Mouse (Mus musculus): ENCODE results near the gene Olfr221. TPM values are rescaled to one million over a fixed set of nuclear protein-coding genes. Genes with fewer than 3 reads are reported as not detected.
A peak's percentile ranks its signal among the peaks of the same experiment; 100 is the strongest.
"Not testable (repeated sequence)": the region's sequence is repeated elsewhere in the genome, so short reads cannot be mapped to it uniquely, and the experiment has no call there.

The Olfr221 gene
- not detected for total RNA-seq (2021)

DNA sequence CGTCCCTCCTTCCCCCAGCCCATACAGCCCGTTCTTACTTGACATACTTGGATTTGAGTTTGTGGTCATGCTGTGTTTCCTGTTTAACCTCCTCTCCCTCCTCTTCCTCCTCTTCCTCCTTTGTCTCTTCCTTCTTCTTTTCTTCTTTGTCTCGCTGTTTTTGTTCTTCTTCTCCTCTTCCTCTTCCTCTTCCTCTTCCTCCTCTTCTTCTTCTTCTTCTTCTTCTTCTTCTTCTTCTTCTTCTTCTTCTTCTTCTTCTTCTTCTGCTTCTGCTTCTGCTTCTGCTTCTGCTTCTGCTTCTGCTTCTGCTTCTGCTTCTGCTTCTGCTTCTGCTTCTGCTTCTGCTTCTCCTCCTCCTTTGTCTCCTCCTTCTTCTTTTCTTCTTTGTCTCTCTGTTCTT is at the start of gene Olfr221:
Gene Olfr221, minus strand, starts transcription at position 101 of the 400 bp plus-strand sequence.
- intact Hi-C loops (cut with DNase I); DNase-seq: not testable (repeated sequence)

DNA sequence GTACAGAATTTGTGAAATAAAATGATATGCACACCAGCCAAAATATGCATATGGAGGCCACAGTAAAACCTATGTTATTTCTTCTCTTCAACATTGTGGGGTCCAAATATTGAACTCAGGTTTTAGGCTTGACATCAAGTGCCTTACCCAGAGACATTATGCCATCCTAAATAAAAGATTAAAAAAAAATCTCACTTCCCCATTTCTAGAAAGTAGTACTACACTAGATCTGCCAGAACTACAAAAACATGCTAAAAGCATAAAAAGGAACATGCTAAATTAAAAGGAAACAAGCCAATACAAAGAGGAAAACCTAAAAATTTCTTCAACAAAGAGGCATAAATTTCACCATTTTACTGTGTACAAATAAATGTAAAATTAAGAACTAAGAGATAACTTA is 40.8 kb upstream of the Olfr221 start:
- intact Hi-C loops (cut with DNase I) = no loop called here
- DNase-seq = no peak

DNA sequence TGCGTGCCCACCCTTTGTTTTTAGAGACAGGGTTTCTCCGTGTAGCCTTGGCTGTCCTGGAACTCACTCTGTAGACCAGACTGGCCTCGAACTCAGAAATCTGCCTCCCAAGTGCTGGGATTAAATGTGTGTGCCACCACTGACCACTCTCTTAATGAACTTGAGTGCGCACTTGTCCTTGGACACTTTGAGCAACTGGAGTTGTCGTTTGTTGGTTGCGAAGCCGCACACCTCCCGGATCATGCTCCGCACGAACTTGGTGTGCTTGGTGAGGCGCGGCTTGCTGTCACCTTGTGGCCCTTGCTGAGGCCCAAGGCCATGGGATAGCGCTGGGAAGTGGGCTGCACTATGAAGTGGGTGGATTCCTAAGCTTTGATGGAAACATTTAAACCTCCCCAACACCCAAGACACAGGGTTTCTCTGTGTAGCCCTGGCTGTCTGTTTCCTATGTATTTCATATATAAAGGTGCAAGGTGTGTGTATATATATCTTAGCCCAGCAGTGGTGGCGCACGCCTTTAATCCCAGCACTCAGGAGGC is 29.4 kb upstream of the Olfr221 start:
- peak in 1 of 2 experiments; percentile 10 for DNase-seq
- intact Hi-C loops (cut with DNase I) = no loop called here

DNA sequence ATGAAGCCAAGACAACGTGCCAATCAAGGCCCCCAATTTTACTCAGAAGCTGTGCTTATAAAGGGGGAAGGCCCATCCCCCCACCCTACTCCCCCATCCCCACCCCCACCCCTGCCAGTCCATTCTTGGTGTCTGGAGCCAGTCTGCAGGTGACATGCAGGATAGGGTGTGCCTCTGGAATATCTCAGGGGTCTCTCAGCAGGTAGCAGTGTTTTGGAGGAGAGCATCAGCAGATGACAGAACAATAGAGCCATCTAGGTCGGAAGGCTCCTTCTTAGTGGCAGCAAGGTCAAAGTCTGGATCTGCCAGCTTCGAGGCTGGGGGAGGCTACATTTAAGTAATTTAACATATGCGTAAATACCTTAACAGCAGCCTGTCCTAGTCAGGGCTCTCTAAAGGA is 23.9 kb upstream of the Olfr221 start:
- DNase-seq = no peak
- intact Hi-C loops (cut with DNase I) = no loop called here

DNA sequence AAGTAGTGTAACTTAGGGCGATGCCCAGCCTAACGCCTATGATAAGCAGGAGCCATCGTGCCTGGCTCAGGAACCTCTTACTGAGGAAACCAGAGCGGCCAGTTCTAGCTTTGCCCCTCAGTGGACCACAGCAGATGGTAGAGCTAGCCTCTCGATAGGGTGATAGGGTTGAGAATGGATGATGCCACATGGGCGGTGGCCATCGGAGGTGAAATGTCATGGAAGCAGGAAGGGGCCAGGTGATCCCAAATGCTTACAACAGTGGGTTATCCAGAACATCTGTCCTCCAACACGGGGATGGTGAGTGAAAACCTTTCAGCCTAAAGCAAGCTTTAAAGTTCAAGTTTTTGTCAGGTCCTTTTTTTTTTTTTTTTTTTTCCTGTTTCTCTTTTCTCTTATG is 19.5 kb upstream of the Olfr221 start:
- no peak for DNase-seq
- intact Hi-C loops (cut with DNase I) = no loop called here

DNA sequence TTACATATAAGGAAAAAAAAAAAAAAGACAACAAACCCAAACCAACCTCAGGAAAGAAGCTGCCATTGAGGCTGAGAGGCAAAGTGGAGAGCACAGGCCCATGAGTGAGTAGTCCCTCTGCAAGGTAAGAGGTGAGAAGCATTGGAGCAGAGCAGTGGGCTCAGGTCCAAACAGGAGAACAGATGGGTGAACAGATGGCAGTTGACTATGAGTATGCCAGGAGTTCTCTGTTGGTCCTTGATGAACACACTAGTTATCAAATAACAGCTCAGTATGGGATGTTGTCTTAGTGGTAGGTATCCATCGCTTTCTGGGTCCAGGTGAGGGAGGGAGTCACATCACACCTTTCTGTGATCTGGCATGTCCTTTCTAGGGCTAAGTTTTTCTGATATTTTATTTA is 18.5 kb upstream of the Olfr221 start:
- no peak for DNase-seq
- intact Hi-C loops (cut with DNase I) = no loop called here

DNA sequence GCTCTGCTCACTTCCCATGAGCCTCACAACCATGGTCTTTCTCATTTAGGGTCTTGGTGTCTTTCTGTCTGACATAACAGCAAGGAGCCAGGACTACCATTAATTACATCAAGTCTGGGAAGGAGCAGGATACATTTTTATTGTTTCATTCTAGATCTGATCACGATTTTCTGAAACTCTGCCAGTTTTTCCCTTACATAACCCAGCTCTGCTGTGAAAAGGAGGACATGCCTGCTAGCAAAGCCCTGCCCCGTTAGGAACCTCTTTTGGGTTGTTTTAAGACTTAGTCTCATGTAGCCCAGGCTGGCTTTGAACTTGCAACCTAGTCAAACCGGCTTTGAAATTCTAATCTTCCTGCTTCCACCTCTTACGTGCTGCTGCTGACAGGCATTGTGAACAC is 17.7 kb upstream of the Olfr221 start:
- intact Hi-C loops (cut with DNase I) = no loop called here
- DNase-seq = no peak

DNA sequence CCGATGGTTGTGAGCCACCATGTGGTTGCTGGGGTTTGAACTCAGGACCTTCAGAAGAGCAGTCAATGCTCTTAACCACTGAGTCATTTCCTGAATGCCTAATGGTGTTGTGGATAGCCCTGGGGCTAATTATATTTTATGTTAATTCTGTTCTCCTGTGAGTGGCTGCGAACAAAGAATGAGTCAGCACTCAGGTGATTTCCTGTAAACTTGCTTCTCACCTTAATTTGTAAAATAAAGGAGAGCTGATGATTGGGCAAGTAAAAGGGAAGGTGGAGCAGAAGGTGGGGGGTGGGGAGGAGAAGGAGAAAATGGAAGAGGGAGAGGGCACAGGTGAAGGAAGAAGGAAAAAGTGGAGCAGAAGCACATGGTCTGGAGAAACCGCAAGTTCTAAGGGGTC is 10.5 kb upstream of the Olfr221 start:
- intact Hi-C loops (cut with DNase I); DNase-seq: not testable (repeated sequence)

DNA sequence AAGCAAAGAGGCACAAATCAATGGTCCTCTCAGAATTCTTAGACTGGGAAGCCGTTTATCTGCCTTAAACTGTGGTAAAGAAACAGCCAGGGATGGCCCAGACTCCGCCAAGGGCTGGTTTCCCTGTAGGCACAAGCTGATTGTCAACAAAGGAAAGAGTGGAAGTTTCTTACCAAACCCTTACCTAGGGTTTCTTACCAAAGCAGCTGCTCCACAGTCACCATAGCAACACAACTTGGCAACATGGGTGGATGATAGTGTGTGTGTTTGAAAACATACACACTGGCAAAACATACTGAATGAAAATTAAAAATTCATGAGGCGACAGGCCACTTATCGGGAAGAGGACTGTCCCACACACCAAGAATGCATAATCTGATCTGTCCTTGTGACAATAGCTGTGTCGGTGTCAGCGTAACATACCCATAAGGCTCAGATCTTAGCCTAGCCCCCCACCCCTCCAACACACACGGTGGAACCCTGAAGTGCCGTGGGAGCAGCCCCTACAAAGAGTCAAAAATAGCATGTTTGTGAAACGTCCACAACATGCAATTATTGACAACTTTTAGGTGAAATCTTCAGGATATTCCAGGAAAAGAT is 3.8 kb upstream of the Olfr221 start:
- DNase-seq = no peak
- intact Hi-C loops (cut with DNase I) = no loop called here

DNA sequence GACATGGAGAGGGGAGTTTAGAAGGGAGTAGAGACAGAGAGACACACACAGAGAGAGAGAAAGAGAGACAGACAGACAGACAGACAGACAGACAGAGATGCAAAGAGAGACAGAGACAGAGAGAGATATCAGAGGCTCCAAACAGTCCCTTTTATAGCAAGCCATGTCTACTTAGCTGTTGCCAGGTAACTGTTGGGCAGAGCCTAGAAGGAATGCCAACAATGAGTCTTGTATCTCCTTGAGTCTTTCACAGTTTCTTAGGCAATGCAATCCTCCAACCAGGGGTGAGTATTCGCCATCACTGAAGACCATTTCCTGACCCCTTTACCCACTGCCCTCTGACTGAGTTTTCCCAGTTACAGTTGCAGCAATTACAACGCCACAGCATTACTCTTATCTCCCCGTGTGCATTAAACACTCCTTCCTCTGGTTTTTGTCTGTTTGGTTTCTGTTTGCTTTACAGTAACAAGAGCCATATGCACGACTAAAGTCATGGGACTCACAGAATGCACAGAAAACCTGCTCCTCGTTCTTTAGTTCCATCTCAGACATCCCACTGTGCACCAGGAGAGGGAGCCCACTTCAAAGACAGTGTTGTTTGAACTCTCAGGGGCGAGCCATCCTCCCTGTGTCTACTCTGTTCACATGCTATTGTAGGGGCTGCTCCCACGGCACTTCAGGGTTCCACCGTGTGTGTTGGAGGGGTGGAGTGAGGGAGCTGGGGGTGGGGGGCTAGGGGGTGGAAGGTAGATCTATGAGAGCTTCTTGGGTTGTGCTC is 2.8 kb upstream of the Olfr221 start:
- DNase-seq = peak; percentile 27 to 51
- intact Hi-C loops (cut with DNase I) = no loop called here

DNA sequence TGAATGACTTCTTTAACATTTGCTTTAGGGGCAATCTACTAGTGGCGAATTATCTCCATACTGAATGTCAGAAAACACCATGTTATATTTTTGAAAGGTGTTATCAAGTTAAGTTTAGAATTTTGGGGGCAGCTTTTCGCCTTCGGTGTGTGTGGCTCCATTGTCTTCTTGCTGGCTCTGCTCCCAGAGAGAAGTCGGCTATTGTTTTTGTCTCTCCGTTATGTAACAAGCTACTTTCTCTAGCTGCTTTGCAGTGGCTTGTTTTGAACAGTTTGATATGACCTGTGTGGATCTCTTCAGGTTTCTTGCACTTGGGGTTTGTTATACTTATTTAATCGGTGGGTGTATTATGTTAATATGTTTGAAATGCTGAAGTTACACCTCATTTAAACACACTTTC is 1.2 kb upstream of the Olfr221 start:
- intact Hi-C loops (cut with DNase I) = no loop called here
- peak; percentile 12 to 30 for DNase-seq

DNA sequence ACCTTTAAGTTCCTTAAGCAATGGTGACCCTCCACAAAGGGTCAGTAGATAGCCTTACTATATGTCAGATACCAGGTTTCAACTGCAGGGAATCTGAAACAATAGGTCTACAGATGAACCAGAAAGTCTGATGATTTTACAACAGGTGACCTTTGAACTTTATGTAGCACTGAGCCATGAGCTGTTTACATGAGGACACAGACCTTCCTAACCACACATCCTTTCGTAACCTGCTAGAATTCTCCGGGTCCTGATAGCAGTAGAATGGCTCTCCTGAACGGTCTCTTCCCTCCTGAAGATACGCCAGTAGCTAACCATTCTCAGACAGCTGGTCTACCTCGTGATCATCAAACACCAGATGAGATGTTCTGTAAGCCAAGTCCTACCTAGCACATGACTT is 2.9 kb downstream of the Olfr221 start:
- DNase-seq = no peak
- intact Hi-C loops (cut with DNase I) = no loop called here

DNA sequence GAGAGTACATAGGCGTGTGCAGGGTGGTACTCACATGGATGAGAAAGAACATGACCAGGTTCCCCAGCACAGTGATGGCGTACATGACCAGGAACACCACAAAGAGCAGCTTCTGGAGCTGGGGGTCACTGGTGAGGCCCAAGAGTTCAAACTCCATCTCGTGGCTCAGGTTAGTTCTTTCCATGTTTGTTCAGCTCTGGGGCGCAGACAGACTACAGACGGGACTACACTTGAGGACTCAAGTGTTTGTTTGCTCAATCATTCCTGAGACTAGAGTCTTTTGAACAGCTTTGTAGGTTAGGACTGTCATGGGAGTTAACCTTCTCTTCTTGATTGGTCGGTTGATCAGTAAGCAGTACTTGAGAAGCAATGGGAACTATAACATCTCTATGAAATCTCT is 6.3 kb downstream of the Olfr221 start:
- DNase-seq = no peak
- intact Hi-C loops (cut with DNase I) = no loop called here

DNA sequence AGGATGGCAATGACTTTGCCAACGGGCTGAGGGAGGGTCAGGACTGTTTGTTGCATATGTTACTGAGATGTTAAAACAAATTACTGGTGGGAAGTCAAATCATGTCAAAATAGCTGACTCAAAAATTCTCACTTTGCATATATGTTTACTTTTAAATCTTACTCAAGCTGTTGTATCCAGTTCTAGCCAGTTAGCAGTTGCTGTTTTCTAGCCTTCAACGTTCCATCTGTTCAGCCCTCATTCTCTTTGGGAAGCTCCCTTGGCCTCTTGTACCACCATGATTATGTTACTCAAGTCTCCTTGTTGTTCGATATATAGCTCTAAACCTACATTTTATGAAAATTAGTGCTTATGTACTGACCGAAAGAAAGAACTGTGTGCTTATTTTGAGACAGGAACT is 15.9 kb downstream of the Olfr221 start:
- intact Hi-C loops (cut with DNase I) = no loop called here
- no peak for DNase-seq

DNA sequence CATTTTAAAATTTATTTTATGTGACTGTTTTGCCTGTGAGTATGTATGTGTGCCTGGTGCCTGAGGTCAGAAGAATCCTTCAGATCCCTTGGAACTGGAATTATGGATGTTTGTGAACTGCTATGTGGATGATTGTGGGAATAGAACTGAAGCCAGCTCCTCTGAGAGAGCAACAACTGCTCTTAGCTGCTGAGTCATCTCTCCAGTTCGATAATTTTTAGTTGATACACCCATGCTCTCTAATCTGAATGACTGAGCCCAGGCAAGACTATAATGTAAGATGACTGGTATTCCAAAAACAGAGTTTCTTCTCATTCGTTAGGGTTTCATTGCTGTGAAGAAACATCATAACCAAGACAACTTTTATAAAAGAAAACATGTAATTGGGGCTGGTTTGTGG is 18.1 kb downstream of the Olfr221 start:
- DNase-seq = no peak
- intact Hi-C loops (cut with DNase I) = no loop called here

DNA sequence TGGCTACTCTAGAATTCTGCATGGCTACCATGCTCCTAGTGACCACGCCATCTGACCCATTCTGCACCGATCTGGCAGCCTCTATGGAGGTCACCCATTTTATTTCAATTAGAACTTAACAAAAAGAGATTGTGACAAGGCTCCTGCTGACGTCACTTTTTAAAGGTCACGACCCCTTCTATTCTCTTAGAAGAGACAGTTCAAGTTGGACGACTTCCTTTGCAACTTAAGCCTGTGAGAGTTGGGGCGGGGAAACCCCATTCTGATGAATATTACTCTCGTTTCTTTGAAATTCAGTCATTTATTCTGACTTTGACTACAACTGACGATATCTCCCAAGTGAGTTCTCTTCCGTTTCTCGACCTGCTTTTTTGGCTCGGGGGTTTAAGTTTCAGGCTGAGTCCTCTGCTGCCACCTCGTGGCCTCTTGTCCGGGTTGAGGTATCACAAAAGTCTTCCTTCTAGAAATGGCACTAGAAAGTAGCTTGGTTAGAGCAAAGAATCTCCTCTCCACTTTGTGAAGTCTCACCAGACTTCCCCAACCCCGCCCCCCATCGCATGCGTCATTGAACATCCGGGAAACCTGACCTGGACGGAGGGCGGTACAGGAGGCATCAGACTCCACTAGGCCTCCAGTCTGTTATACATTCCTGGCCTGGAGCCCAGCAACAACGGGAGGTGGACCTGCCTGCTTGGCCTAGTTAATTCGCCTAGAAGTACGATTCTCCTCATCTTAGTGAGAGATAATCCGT is 19.4 kb downstream of the Olfr221 start:
- intact Hi-C loops (cut with DNase I) = loop anchor here (1.0 to 2.0 kb wide), 2 partner anchors 14 to 121 kb away; no protein-coding TSS in a partner anchor
- peak; percentile 89 to 93 for DNase-seq

DNA sequence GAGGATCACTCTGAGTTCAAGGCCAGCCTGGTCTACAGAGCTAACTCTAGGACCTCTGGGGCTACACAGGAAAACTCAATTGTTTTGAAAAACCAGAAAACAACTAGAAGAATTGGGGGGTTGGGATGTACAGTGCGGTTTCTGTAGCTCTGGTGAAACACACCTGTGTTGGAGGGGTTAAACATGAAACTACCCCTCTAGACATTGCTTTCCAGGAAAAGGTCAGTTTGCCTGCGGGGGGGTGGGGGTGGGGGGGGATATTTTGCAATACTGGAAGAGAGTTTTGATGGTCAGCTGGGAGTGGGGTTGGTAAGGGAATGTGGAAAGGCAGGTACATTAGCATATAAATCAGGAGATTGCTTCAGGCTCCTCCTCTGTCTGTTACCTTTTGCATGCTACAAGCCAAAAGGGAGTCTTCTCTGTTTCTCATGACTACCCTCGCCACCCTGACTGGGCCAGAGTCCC is 20.0 kb downstream of the Olfr221 start:
- no peak for DNase-seq
- intact Hi-C loops (cut with DNase I) = loop anchor here (2.0 kb wide), 1 partner anchor 13 kb away; no protein-coding TSS in a partner anchor

DNA sequence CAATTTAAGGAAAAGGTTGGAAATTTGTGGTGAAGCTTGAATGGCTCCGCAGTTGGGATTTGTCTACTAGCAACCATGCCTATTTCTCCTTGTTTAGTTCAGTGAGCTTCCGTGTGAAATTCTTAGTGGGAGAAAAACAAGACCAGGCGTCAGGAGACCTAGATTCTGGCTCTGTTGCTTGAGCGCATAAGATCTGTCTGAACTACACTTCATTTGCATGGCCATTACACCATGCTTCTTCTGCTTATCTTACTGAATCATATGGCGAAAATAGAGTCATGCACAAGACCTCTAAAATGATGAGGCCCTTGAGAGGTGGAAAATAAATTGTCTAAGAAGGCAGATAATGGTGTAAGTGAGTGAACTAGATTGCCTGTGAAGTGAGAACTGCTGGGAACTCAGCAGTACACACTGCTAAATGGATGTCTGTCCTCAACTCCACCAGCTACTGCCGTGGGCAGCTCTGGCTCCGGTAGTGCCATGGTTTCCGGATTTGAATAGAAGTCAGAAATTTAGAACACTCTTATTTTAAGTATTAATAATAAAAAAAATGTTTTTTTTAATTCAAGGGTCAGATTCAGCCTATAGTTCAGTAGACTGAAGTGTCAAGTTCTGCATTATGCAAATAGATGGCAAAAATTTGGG is 20.6 kb downstream of the Olfr221 start:
- DNase-seq = no peak
- intact Hi-C loops (cut with DNase I) = loop anchor here (2.0 kb wide), 2 partner anchors 13 to 83 kb away; partner anchors contain the start of gene Hnrnpc

DNA sequence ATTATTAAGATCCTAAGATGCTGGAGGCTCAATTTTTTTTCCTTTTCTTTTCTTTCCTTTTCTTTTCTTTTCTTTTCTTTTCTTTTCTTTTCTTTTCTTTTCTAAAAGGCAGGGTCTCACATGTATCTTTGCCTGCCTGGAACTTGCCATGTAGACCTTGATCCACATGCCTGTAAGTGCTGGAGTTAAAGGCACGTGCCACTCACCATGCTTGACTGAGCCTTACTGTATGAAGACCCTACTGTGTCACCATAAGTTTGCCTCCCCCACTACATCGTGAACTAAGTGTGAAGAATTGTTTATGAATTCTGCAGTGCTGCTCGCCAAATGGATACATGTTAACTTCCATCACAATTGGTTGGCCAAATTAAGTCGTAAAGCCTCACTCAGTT is 21.1 kb downstream of the Olfr221 start:
- intact Hi-C loops (cut with DNase I) = loop anchor here (2.0 kb wide), 1 partner anchor 84 kb away; the partner anchor contains the start of gene Hnrnpc
- DNase-seq = no peak

DNA sequence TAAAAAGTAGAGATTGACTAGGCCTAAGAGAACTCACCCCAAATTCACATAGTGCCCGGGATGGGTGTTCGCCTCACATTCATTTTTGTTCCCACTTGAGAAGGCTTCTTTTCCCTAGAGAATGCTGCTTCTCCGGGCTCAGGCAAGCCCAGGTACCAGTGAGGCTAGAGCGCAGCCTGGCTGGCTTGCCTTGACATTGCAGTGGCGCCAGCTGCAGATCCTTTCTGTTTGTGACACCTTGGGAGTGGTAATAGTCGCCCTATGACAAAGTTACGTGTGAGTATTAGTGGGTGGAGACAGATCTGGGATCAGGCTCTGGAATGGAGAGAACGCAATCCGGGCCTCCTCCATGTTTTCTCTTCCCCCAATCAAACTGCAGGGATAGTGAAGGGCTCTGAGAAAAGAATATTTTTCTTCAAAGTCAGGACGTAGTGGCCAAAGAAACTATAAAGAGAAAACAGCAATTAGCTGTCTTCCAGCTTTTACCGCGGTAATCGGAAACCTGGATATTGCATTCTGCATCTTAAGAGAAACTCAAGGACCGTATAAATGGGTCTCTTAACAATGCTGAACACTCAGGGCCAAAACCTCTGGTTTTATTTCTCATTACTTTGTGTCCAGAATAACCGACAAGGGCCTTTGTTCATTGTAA is 21.6 kb downstream of the Olfr221 start, which contains the start of gene Zfp219:
Gene Zfp219, minus strand, starts transcription at position 248 of the 652 bp plus-strand sequence.
- intact Hi-C loops (cut with DNase I) = loop anchor here (2.0 kb wide), 1 partner anchor 84 kb away; the partner anchor contains the start of gene Hnrnpc

More for the DNA sequence above, 21.6 kb downstream of the Olfr221 start, which contains the start of gene Zfp219:
- DNase-seq = peak; percentile 89 to 91

Measured in heart, postnatal 10 days (tissue).